Mouse (Mus musculus) lung, postnatal 0 days (tissue): Measurements from ENCODE around the gene Lgr6. TPM values are rescaled to one million over a fixed set of nuclear protein-coding genes. Genes with fewer than 3 reads are reported as not detected.

Experiments
- ATAC-seq: fragments of 200-750 bp; cut with Nextera tagmentation; 2 replicates; pipeline ENCODE4 v1.8.0; 2017; ENCODE audit warnings: moderate library complexity
- DNase-seq: peaks from one replicate; pipeline ENCODE4 v3.0.0-alpha.2; 2016; ENCODE audit warnings: low spot score
- H3K27ac ChIP-seq: fragments of 300-500 bp; sonication (generic); 2 replicates; pipeline ENCODE4 v1.5.1; 2014; ENCODE audit warnings: antibody characterized with exemption, mild to moderate bottlenecking, low read length, mixed read lengths
- H3K27me3 ChIP-seq: fragments of 300-500 bp; sonication (generic); replicated peaks from 2 replicates; pipeline ENCODE4 v1.6.1; 2014; ENCODE audit warnings: low read length, mixed read lengths; ENCODE audit not compliant: insufficient read depth
- H3K36me3 ChIP-seq: fragments of 300-500 bp; sonication (generic); 2 replicates; pipeline ENCODE4 v1.6.1; 2014; ENCODE audit warnings: low read length, mixed read lengths; ENCODE audit not compliant: insufficient read depth
- H3K4me1 ChIP-seq: fragments of 300-500 bp; sonication (generic); 2 replicates; pipeline ENCODE4 v1.6.1; 2014; ENCODE audit warnings: antibody characterized with exemption, low read depth, low read length, mixed read lengths; ENCODE audit not compliant: insufficient read depth
- H3K4me2 ChIP-seq: fragments of 300-500 bp; sonication (generic); replicated peaks from 2 replicates; pipeline ENCODE4 v1.6.1; 2014; ENCODE audit warnings: low read depth, mild to moderate bottlenecking, low read length, moderate library complexity, mixed read lengths
- H3K4me3 ChIP-seq: fragments of 300-500 bp; sonication (generic); 2 replicates; pipeline ENCODE4 v1.5.1; 2014; ENCODE audit warnings: low read depth, low read length
- H3K9ac ChIP-seq: fragments of 300-500 bp; sonication (generic); replicated peaks from 2 replicates; pipeline ENCODE4 v1.6.1; 2014; ENCODE audit warnings: low read depth, mild to moderate bottlenecking
- H3K9me3 ChIP-seq: fragments of 300-500 bp; sonication (generic); 2 replicates; pipeline ENCODE4 v1.6.1; 2016; ENCODE audit warnings: low read length, mixed read lengths
- CTCF ChIP-seq: IDR thresholded peaks from 2 replicates; pipeline ENCODE4 v1.5.1; 2016; ENCODE audit warnings: antibody characterized with exemption, mild to moderate bottlenecking
- EP300 ChIP-seq: IDR thresholded peaks from 2 replicates; pipeline ENCODE4 v1.6.1; 2016; ENCODE audit warnings: antibody characterized with exemption, mild to moderate bottlenecking, control low read depth
- WGBS: fragments of 180-500 bp; shearing (Covaris S2); extraction: QIAGEN DNeasy Blood & Tissue Kit; methylation state at CpG from one replicate; pipeline ENCODE4 v1.1.7; 2014; 5-methylcytosine and 5-hydroxymethylcytosine counted together
- polyA plus RNA-seq: library from polyadenylated mRNA; unstranded; fragments of >200 nt; fragmentation: Nextera tagmentation; extraction: Ambion mirVana; gene quantifications from 2 replicates; pipeline ENCODE4 v1.2.1, GENCODE M21; 2015

Gene Lgr6
- polyA plus RNA-seq = 2.9 and 3.9 TPM in 2 replicates

- no peak within 1 kb of the TSS for H3K27ac ChIP-seq
- H3K36me3 ChIP-seq = no peaks in the 10 kb centered on the region
- no peak for DNase-seq
- peak within 1 kb of the TSS; percentile 35 for H3K4me3 ChIP-seq
- WGBS = under 1% methylated on average over 22 of the region's 40 CpGs
- H3K4me1 ChIP-seq = no peaks in the 10 kb centered on the region
- H3K27me3 ChIP-seq = peaks cover 22% of the 10 kb centered on the region
- peak; percentile 26 for ATAC-seq
- peak within 1 kb of the TSS; percentile 57 for H3K4me2 ChIP-seq
- no peaks in the 10 kb centered on the region for H3K9me3 ChIP-seq
- H3K9ac ChIP-seq = no peak within 1 kb of the TSS
- TF ChIP-seq EP300 (no peak), CTCF (no peak)
These were observed at the start of gene Lgr6 for GRCm38 (mm10) chr1:135105124-135105523. Lgr6 (minus strand) TSS chr1:135105276.

GRCm38 (mm10) chr1:135154411-135154959 is 49.4 kb upstream of the Lgr6 start:
- Histone ChIP-seq H3K9me3 (no peaks in the 10 kb centered on the region), H3K27me3 (no peaks in the 10 kb centered on the region), H3K4me3 (no peak overlapping the region), H3K27ac (no peak overlapping the region), H3K9ac (no peak overlapping the region), H3K36me3 (peaks cover 10% of the 10 kb centered on the region; the same call in 1 of the 2 replicates), H3K4me1 (no peaks in the 10 kb centered on the region), H3K4me2 (peak overlapping the region; percentile 27; the same call in 1 of the 2 replicates)
- TF ChIP-seq CTCF (peak; percentile 87), EP300 (no peak)
- 5% methylated on average over 14 of the region's 14 CpGs for WGBS
- ATAC-seq (peak; percentile 78), DNase-seq (peak; percentile 96)

- Histone ChIP-seq H3K4me2 (0 out of 2 replicates have a peak overlapping the region, but pooled peaks have one; percentile 19), H3K9me3 (no peaks in the 10 kb centered on the region), H3K27me3 (no peaks in the 10 kb centered on the region), H3K36me3 (peaks cover 10% of the 10 kb centered on the region; the same call in 1 of the 2 replicates), H3K27ac (no peak overlapping the region), H3K4me3 (no peak overlapping the region), H3K9ac (no peak overlapping the region), H3K4me1 (no peaks in the 10 kb centered on the region)
- ATAC-seq (0 out of 2 replicates have a peak, but pooled peaks have one; percentile 4), DNase-seq (no peak)
- WGBS = 26% methylated on average over 10 of the region's 13 CpGs
- TF ChIP-seq EP300 = no peak
- no peak for TF ChIP-seq CTCF
These were observed 48.9 kb upstream of the Lgr6 start for GRCm38 (mm10) chr1:135154011-135154410.

- no peak overlapping the region for H3K4me3 ChIP-seq
- H3K4me2 ChIP-seq = no peak overlapping the region
- no peak for ATAC-seq
- H3K9me3 ChIP-seq = no peaks in the 10 kb centered on the region
- no peak overlapping the region for H3K9ac ChIP-seq
- 54% methylated on average over 5 of the region's 5 CpGs for WGBS
- TF ChIP-seq EP300 (no peak), CTCF (no peak)
- DNase-seq = no peak
- H3K27ac ChIP-seq = no peak overlapping the region
- H3K27me3 ChIP-seq = no peaks in the 10 kb centered on the region
- peaks cover 4% of the 10 kb centered on the region; the same call in 1 of the 2 replicates for H3K36me3 ChIP-seq
- peaks cover 6% of the 10 kb centered on the region; the same call in 1 of the 2 replicates for H3K4me1 ChIP-seq
These were observed 43.9 kb upstream of the Lgr6 start for GRCm38 (mm10) chr1:135148996-135149395.

- no peaks in the 10 kb centered on the region for H3K9me3 ChIP-seq
- H3K9ac ChIP-seq = no peak overlapping the region
- DNase-seq = no peak
- H3K27ac ChIP-seq = no peak overlapping the region
- peaks cover 6% of the 10 kb centered on the region; the same call in 1 of the 2 replicates for H3K4me1 ChIP-seq
- H3K4me3 ChIP-seq = no peak overlapping the region
- ATAC-seq = no peak
- H3K27me3 ChIP-seq = no peaks in the 10 kb centered on the region
- TF ChIP-seq EP300 = no peak
- no peak for TF ChIP-seq CTCF
- peaks cover 4% of the 10 kb centered on the region; the same call in 1 of the 2 replicates for H3K36me3 ChIP-seq
- peak overlapping the region; percentile 75 for H3K4me2 ChIP-seq
- WGBS = 59% methylated on average over 4 of the region's 4 CpGs
These were observed 43.4 kb upstream of the Lgr6 start for GRCm38 (mm10) chr1:135148476-135148875.

GRCm38 (mm10) chr1:135147702-135148058 is 42.6 kb upstream of the Lgr6 start:
- Histone ChIP-seq H3K4me3 (peak overlapping the region; percentile 96), H3K9me3 (no peaks in the 10 kb centered on the region), H3K4me1 (peaks cover 6% of the 10 kb centered on the region; the same call in 1 of the 2 replicates), H3K9ac (peak overlapping the region; percentile 92), H3K27me3 (no peaks in the 10 kb centered on the region), H3K27ac (peak overlapping the region; percentile 93; the same call in 1 of the 2 replicates), H3K4me2 (peak overlapping the region; percentile 75), H3K36me3 (peaks cover 4% of the 10 kb centered on the region; the same call in 1 of the 2 replicates)
- TF ChIP-seq CTCF = no peak
- no peak for TF ChIP-seq EP300
- WGBS = 2% methylated on average over 7 of the region's 7 CpGs
- ATAC-seq (peak; percentile 7), DNase-seq (peak; percentile 53)
